Mouse (Mus musculus) megakaryocyte, embryonic 14.5 days (primary cell): ENCODE data around the gene Zfp473. TPM values are rescaled to one million over a fixed set of nuclear protein-coding genes. Genes with fewer than 3 reads are reported as not detected.
"Not testable (repeated sequence)": the region's sequence is repeated elsewhere in the genome, so short reads cannot be mapped to it uniquely, and the experiment has no call there.

Experiments used
- H3K27me3 ChIP-seq: replicated peaks from 2 replicates; pipeline ENCODE3; 2012; ENCODE audit warnings: inconsistent platforms
- H3K36me3 ChIP-seq: replicated peaks from 2 replicates; pipeline ENCODE3; 2012; ENCODE audit warnings: low read length, inconsistent platforms, mixed read lengths
- H3K4me1 ChIP-seq: 2 replicates; pipeline ENCODE4 v1.6.1; 2012; ENCODE audit warnings: inconsistent platforms
- H3K4me3 ChIP-seq: replicated peaks from 2 replicates; pipeline ENCODE3; 2012; ENCODE audit warnings: moderate library complexity, mild to moderate bottlenecking, inconsistent platforms
- H3K9me3 ChIP-seq: 2 replicates; pipeline ENCODE4 v1.6.1; 2012; ENCODE audit warnings: inconsistent platforms
- FLI1 ChIP-seq: IDR thresholded peaks from 2 replicates; pipeline ENCODE4 v1.6.1; 2012; ENCODE audit warnings: low read length, inconsistent platforms, mixed read lengths
- GATA1 ChIP-seq: IDR thresholded peaks from 3 replicates; pipeline ENCODE4 v1.6.1; 2012; ENCODE audit warnings: mixed read lengths, low read length, inconsistent platforms, borderline replicate concordance
- polyA plus RNA-seq: library from polyadenylated mRNA; stranded (reverse); fragments of >175 nt; gene quantifications from 2 replicates; pipeline ENCODE4 v1.2.3, GENCODE M21; 2012; ENCODE audit warnings: low replicate concordance; ENCODE audit not compliant: insufficient read depth

The Zfp473 gene
- polyA plus RNA-seq: 0.12 TPM in 1 of 2 replicates, not detected in the other

DNA sequence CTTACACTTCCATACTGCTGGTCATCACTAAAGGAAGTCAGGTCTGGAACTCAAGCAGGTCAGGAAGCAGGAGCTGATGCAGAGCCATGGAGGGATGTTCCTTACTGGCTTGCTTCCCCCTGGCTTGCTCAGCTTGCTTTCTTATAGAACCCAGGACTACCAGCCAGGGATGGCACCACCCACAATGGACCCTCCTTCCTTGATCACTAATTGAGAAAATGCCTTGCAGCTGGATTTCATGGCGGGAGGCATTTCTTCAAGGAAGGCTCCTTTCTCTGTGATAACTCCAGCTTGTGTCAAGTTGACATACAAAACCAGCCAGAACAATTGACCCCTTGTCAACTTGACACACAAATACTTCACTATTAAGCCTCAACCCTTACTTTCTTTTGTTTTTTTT, at the start of gene Zfp473:
Gene Zfp473, minus strand, starts transcription at position 101 of the 400 bp plus-strand sequence.
- not testable (repeated sequence) for H3K9me3 ChIP-seq, H3K27me3 ChIP-seq, H3K4me3 ChIP-seq
- peaks cover 49% of the 10 kb centered on the region for H3K36me3 ChIP-seq
- H3K4me1 ChIP-seq: peaks cover 60% of the 10 kb centered on the region

- H3K9me3 ChIP-seq: peaks cover 32% of the 10 kb centered on the region
- H3K27me3 ChIP-seq: peaks cover 15% of the 10 kb centered on the region
- peak overlapping the region; percentile 75 for H3K4me3 ChIP-seq
- peaks cover 55% of the 10 kb centered on the region for H3K4me1 ChIP-seq
- TF ChIP-seq FLI1: no peak
- TF ChIP-seq GATA1: no peak
- H3K36me3 ChIP-seq: no peaks in the 10 kb centered on the region
These were observed 41.9 kb upstream of the Zfp473 start for GRCm38 (mm10) chr7:44792781-44793180.

DNA sequence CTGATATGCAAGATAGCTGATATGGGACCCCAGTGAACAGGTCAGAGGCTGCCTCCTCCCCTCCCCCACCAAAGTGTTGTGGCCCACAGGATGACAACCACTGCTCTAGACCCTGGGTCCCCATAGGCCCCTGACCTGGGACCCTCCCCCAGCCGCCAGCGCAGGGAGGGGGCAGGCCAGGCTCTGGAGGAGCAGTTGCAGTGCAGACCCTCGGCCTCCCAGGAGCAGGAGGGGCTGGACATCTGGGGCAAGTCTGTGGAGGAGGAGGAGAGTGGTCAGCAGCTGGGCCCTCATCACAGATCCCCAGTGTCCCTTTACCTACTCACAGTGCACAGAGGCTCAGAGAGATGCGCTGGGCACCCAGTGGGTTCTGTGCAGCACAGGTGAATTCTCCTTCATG, 39.2 kb upstream of the Zfp473 start:
- H3K4me1 ChIP-seq: peaks cover 62% of the 10 kb centered on the region
- H3K4me3 ChIP-seq: no peak overlapping the region
- peaks cover 27% of the 10 kb centered on the region for H3K27me3 ChIP-seq
- TF ChIP-seq FLI1 (no peak), GATA1 (no peak)
- peaks cover 20% of the 10 kb centered on the region for H3K9me3 ChIP-seq
- no peaks in the 10 kb centered on the region for H3K36me3 ChIP-seq

DNA sequence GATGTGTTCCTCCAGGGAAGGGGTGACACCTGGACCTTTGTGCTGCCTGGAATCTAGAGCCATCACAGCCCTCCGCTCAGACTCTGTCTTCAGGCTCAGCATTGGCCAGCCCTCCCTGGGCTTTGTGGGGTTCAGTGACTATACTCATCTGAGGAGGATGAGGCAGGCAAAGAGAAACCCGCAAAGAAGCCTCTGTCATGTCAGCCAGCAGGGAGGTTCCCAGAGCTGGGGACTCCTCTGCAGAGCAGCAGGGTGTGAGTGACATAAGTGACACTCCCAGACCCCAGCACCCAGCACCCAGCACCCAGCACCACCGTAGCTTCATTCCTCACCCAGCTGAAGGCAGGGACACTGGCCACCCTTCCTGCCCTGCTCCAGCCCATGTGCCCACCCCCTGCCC, 38.7 kb upstream of the Zfp473 start:
- TF ChIP-seq FLI1: no peak
- TF ChIP-seq GATA1: no peak

DNA sequence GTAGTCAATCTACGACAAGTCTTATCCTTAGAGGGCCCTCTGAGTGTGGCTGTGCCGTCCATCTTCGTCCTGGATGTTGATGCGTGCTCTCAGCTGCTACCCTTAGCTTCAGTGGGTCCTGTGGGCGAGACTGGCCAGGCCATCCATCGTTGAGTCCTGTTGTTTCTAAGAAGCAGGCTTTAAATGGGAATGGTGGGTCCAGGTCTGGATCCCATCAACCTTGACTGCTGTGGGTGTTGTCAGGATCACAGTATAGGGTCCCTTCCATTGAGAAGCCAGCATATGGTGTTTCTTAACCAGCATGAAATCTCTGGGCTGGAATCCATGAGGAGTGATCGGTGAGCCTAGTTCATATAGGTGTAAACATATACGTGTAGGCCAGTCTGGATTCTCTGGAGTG, 29.3 kb upstream of the Zfp473 start:
- Histone ChIP-seq H3K36me3 (peaks cover 36% of the 10 kb centered on the region), H3K4me3 (no peak overlapping the region), H3K27me3 (peaks cover 5% of the 10 kb centered on the region), H3K9me3 (no peaks in the 10 kb centered on the region), H3K4me1 (peaks cover 29% of the 10 kb centered on the region)
- TF ChIP-seq FLI1 (no peak), GATA1 (no peak)

More for the DNA sequence above, 38.7 kb upstream of the Zfp473 start:
- peaks cover 27% of the 10 kb centered on the region for H3K27me3 ChIP-seq
- H3K4me3 ChIP-seq: peak overlapping the region; percentile 64
- H3K36me3 ChIP-seq: no peaks in the 10 kb centered on the region
- H3K9me3 ChIP-seq: peaks cover 15% of the 10 kb centered on the region
- H3K4me1 ChIP-seq: peaks cover 62% of the 10 kb centered on the region

GRCm38 (mm10) chr7:44776849-44777498, 26.1 kb upstream of the Zfp473 start:
- Histone ChIP-seq H3K4me3 (peak overlapping the region; percentile 84), H3K36me3 (peaks cover 66% of the 10 kb centered on the region), H3K4me1 (peaks cover 48% of the 10 kb centered on the region), H3K27me3 (no peaks in the 10 kb centered on the region), H3K9me3 (no peaks in the 10 kb centered on the region)
- no peak for TF ChIP-seq GATA1
- no peak for TF ChIP-seq FLI1

DNA sequence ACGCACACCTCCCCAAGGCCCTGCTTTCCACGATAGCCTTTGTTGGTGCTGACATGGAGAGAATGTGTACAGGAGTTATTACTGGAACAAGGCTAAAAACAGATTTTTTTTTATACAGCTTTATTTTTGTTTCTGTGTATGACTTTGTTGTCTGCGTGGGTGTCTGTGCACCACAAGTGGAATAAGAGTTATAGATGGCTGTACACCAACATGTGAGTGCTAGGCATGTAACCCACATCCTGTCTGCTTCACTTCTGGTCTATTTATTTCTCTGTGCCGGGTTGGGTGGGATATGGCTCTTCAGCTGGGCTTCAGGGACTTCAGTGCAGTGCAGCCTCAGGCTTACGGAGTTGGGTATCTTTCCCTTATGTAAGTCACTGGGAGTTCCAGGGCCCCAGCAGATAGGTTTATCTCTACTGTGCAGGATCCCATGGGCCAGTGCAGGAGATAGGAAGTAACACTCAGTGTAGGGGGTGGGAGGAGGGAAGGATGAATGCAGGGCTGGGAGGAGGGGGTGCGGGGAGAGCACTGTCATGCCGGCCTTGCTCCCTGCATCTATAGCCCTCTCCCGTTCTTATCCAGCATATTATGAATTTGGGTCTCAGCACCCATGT, 21.8 kb upstream of the Zfp473 start:
- Histone ChIP-seq H3K4me1 (peaks cover 55% of the 10 kb centered on the region), H3K36me3 (peaks cover 96% of the 10 kb centered on the region), H3K27me3 (no peaks in the 10 kb centered on the region)

DNA sequence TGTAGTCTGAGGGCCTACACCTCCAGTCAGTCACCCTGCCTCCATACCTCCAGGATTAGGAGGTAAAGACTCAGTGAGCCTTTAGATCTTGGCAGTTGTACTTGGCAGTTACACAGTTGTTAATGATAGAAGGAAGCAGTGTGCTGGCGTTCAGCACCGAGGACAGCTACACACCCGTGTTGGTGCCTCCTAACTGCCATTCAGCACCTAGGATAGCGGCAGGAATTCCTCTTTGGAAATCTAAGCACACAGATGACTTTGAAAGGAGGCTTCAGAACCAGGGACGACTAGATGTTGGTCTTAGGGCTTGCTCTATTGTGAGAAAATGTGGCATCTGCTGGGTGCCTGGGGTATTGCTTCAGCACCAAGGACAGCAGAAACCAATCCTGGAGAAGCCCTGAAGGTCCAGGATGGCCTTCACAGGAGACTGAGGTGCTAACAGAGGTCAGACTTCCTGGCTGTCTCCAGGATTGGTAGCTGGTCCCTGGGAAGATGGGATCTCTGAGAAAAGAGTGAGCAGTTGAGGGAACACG, 19.3 kb upstream of the Zfp473 start:
- H3K9me3 ChIP-seq: no peaks in the 10 kb centered on the region
- peaks cover 99% of the 10 kb centered on the region for H3K36me3 ChIP-seq
- H3K4me3 ChIP-seq: no peak overlapping the region
- H3K27me3 ChIP-seq: no peaks in the 10 kb centered on the region
- TF ChIP-seq FLI1 (no peak), GATA1 (no peak)
- H3K4me1 ChIP-seq: peaks cover 30% of the 10 kb centered on the region

More for the DNA sequence above, 21.8 kb upstream of the Zfp473 start:
- peak overlapping the region; percentile 36 for H3K4me3 ChIP-seq
- TF ChIP-seq FLI1: no peak
- H3K9me3 ChIP-seq: no peaks in the 10 kb centered on the region

GRCm38 (mm10) chr7:44768129-44768528, 17.3 kb upstream of the Zfp473 start:
- Histone ChIP-seq H3K4me3 (no peak overlapping the region), H3K36me3 (peaks cover 99% of the 10 kb centered on the region), H3K4me1 (peaks cover 28% of the 10 kb centered on the region), H3K9me3 (no peaks in the 10 kb centered on the region), H3K27me3 (no peaks in the 10 kb centered on the region)
- TF ChIP-seq GATA1 (no peak), FLI1 (no peak)

DNA sequence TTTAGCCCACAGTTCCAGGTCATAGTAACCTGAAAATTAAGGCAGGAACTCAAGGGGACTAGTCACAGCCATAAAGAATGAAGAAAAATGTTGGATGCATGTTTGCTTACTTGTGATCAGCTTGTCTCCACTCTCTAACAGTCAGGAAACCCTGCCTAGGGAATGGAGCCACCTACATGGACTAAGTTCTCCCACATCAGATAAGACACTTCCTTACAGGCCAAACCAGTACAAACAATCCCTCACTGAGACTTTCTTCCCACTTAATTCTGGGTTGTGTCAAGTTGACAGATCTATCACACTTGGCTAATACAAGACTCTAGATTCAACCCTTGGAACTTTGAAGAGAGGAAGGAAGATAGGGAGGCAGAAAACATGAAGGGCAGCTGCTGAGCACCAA, 9.5 kb upstream of the Zfp473 start:
- Histone ChIP-seq H3K4me1 (peaks cover 36% of the 10 kb centered on the region), H3K36me3 (peaks cover 100% of the 10 kb centered on the region), H3K27me3 (no peaks in the 10 kb centered on the region)

More for the DNA sequence above, 9.5 kb upstream of the Zfp473 start:
- H3K4me3 ChIP-seq: no peak overlapping the region
- no peaks in the 10 kb centered on the region for H3K9me3 ChIP-seq
- TF ChIP-seq GATA1: no peak; the same call in 2 of the 3 replicates
- no peak for TF ChIP-seq FLI1
